9 mouse cellular contexts compared by ENCODE assay signal in genomic region chr7:30099297-30099696, GRCm38 (mm10). TPM values are rescaled to one million over a fixed set of nuclear protein-coding genes. Genes with fewer than 3 reads are reported as not detected.
DNase-seq lines count a peak whose midpoint lies in the region; ATAC-seq and TF ChIP-seq lines count a peak whose summit lies in the region.
"Had no signal": no experiment of that assay in that cellular context is flagged by ENCODE, and none has a peak within 500 bp of the region (broad histone marks: within the 10 kb centered on the region; RNA-seq: fewer than 3 reads in every experiment).

No protein-coding gene starts in this region.

- intact Hi-C loops in left cerebral cortex, postnatal 25 days (cut with DNase I): no loop called here

- 0 out of 2 replicates have a peak overlapping the region, but pooled peaks have one; percentile 6 for H3K4me3 ChIP-seq in forebrain, embryonic 15.5 days
- H3K4me3 ChIP-seq in forebrain, embryonic 12.5 days (replicated peaks): no peak overlapping the region
- H3K4me3 ChIP-seq in cortical plate, adult 2 months (ENCODE audit: insufficient read depth, low read length): peak overlapping the region; percentile 23; the same call in 1 of the 2 replicates
- no peak overlapping the region for H3K4me3 ChIP-seq in midbrain, embryonic 15.5 days
- H3K4me3 ChIP-seq: liver, embryonic 15.5 days had no signal

- peaks cover 9% of the 10 kb centered on the region; the same call in 1 of the 2 replicates for H3K9me3 ChIP-seq in forebrain, embryonic 15.5 days
- H3K9me3 ChIP-seq in forebrain, embryonic 12.5 days: peaks cover 11% of the 10 kb centered on the region; the same call in 1 of the 2 replicates
- peaks cover 2% of the 10 kb centered on the region; the same call in 1 of the 2 replicates for H3K9me3 ChIP-seq in midbrain, embryonic 15.5 days
- H3K9me3 ChIP-seq: liver, embryonic 15.5 days had no signal

- DNase-seq in CD4-positive, CD25-positive, alpha-beta regulatory T cell, adult 2 months (ENCODE audit: low read depth, low spot score): peak; percentile 94
- peak; percentile 85 to 94 for DNase-seq in left cerebral cortex, postnatal 25 days (ENCODE audit: low spot score in 2 of 2)
- DNase-seq in urinary bladder, postnatal 14 days (ENCODE audit: low spot score): no peak

- no peaks in the 10 kb centered on the region for H3K27me3 ChIP-seq in forebrain, embryonic 15.5 days
- H3K27me3 ChIP-seq in forebrain, embryonic 12.5 days: no peaks in the 10 kb centered on the region
- no peaks in the 10 kb centered on the region for H3K27me3 ChIP-seq in midbrain, embryonic 15.5 days (replicated peaks)
- H3K27me3 ChIP-seq: liver, embryonic 15.5 days had no signal

- H3K4me2 ChIP-seq in forebrain, embryonic 15.5 days (replicated peaks): peak overlapping the region; percentile 17; the same call in 1 of the 2 replicates
- no peak overlapping the region for H3K4me2 ChIP-seq in forebrain, embryonic 12.5 days
- no peak overlapping the region for H3K4me2 ChIP-seq in midbrain, embryonic 15.5 days
- H3K4me2 ChIP-seq: liver, embryonic 15.5 days had no signal

- peaks cover 52% of the 10 kb centered on the region for H3K36me3 ChIP-seq in forebrain, embryonic 15.5 days
- H3K36me3 ChIP-seq in forebrain, embryonic 12.5 days (replicated peaks): peaks cover 61% of the 10 kb centered on the region
- peaks cover 40% of the 10 kb centered on the region for H3K36me3 ChIP-seq in midbrain, embryonic 15.5 days (replicated peaks)

- 80% methylated on average over 13 of the region's 13 CpGs for WGBS in forebrain, embryonic 15.5 days
- WGBS in forebrain, embryonic 12.5 days: 95% methylated on average over 13 of the region's 13 CpGs
- 96% methylated on average over 13 of the region's 13 CpGs for WGBS in midbrain, embryonic 15.5 days

- H3K4me1 ChIP-seq in forebrain, embryonic 15.5 days: peaks cover 35% of the 10 kb centered on the region
- peaks cover 11% of the 10 kb centered on the region for H3K4me1 ChIP-seq in forebrain, embryonic 12.5 days
- peaks cover 10% of the 10 kb centered on the region for H3K4me1 ChIP-seq in cortical plate, adult 2 months (ENCODE audit: control insufficient read depth, insufficient read depth, low read length)
- H3K4me1 ChIP-seq in midbrain, embryonic 15.5 days: peaks cover 24% of the 10 kb centered on the region

- no peak for TF ChIP-seq POLR2A in cortical plate, adult 2 months (IDR thresholded peaks at IDR 0.05; ENCODE audit: extremely low read depth, insufficient read depth, low read length)

- no peak for TF ChIP-seq CTCF in cortical plate, adult 2 months (IDR thresholded peaks at IDR 0.05; ENCODE audit: extremely low read depth, insufficient read depth, low read length)

- ATAC-seq in forebrain, embryonic 15.5 days (replicated peaks): no peak
- ATAC-seq in forebrain, embryonic 12.5 days (ENCODE audit: low FRiP score): no peak
- no peak for ATAC-seq in megakaryocyte, adult 5-6 weeks (ENCODE audit: poor library complexity, severe bottlenecking)
- ATAC-seq in midbrain, embryonic 15.5 days (replicated peaks): no peak

- H3K27ac ChIP-seq in forebrain, embryonic 15.5 days (replicated peaks): peak overlapping the region; percentile 80
- H3K27ac ChIP-seq in forebrain, embryonic 12.5 days: no peak overlapping the region
- H3K27ac ChIP-seq in cortical plate, adult 2 months (ENCODE audit: insufficient read depth, low read length): no peak overlapping the region
- no peak overlapping the region for H3K27ac ChIP-seq in midbrain, embryonic 15.5 days
- H3K27ac ChIP-seq: liver, embryonic 15.5 days had no signal

- no peak overlapping the region for H3K9ac ChIP-seq in forebrain, embryonic 15.5 days (replicated peaks)
- H3K9ac ChIP-seq in forebrain, embryonic 12.5 days: no peak overlapping the region
- H3K9ac ChIP-seq in midbrain, embryonic 15.5 days: no peak overlapping the region
- H3K9ac ChIP-seq: liver, embryonic 15.5 days had no signal

RNA-seq across cellular contexts. Expression of gene Zfp260, which starts 4.7 kb away (rescaled TPM):
- 112 and 122 TPM in 2 replicates for polyA plus RNA-seq in forebrain, embryonic 15.5 days (2015; fragmentation: Nextera tagmentation; extraction: Ambion mirVana)
- 129 TPM in 2 replicates for polyA plus RNA-seq in forebrain, embryonic 12.5 days (2016; fragmentation: Nextera tagmentation; extraction: Ambion mirVana)
- polyA plus RNA-seq in cortical plate, adult 2 months (2012; rRNA removed): 42.8 and 44.9 TPM in 2 replicates
- total RNA-seq in left cerebral cortex, postnatal 25 days (2021): 10 to 100 TPM; 64.5 to 64.6 TPM
- total RNA-seq in megakaryocyte, adult 5-6 weeks (2015): 26.0 and 29.6 TPM in 2 replicates
- 22.8 and 26.4 TPM in 2 replicates for total RNA-seq in megakaryocyte, adult 5-6 weeks (2017)
- polyA plus RNA-seq in midbrain, embryonic 15.5 days (2015; fragmentation: Nextera tagmentation; extraction: Ambion mirVana): 81.9 and 83.5 TPM in 2 replicates

RNA-seq across cellular contexts. Expression of gene Zfp566, which starts 9.0 kb away (rescaled TPM):
- 21.0 and 22.5 TPM in 2 replicates for polyA plus RNA-seq in forebrain, embryonic 15.5 days (2015; fragmentation: Nextera tagmentation; extraction: Ambion mirVana)
- polyA plus RNA-seq in forebrain, embryonic 12.5 days (2016; fragmentation: Nextera tagmentation; extraction: Ambion mirVana): 13.5 and 16.2 TPM in 2 replicates
- polyA plus RNA-seq in cortical plate, adult 2 months (2012; rRNA removed): 6.0 and 7.0 TPM in 2 replicates
- 1 to 10 TPM; 7.2 to 7.5 TPM for total RNA-seq in left cerebral cortex, postnatal 25 days (2021)
- 2.7 and 3.5 TPM in 2 replicates for total RNA-seq in megakaryocyte, adult 5-6 weeks (2015)
- 0.85 and 1.9 TPM in 2 replicates for total RNA-seq in megakaryocyte, adult 5-6 weeks (2017)
- 18.9 and 19.8 TPM in 2 replicates for polyA plus RNA-seq in midbrain, embryonic 15.5 days (2015; fragmentation: Nextera tagmentation; extraction: Ambion mirVana)

RNA-seq across cellular contexts. Expression of gene Gm26920, which starts 9.1 kb away (rescaled TPM):
- 2.3 and 2.4 TPM in 2 replicates for polyA plus RNA-seq in forebrain, embryonic 15.5 days (2015; fragmentation: Nextera tagmentation; extraction: Ambion mirVana)
- 2.7 and 6.9 TPM in 2 replicates for polyA plus RNA-seq in forebrain, embryonic 12.5 days (2016; fragmentation: Nextera tagmentation; extraction: Ambion mirVana)
- 0.44 and 0.50 TPM in 2 replicates for polyA plus RNA-seq in cortical plate, adult 2 months (2012; rRNA removed)
- total RNA-seq in left cerebral cortex, postnatal 25 days (2021): not detected
- total RNA-seq in megakaryocyte, adult 5-6 weeks (2015): 1.4 TPM in 1 of 2 replicates, not detected in the other
- not detected in 2 replicates for total RNA-seq in megakaryocyte, adult 5-6 weeks (2017)
- polyA plus RNA-seq in midbrain, embryonic 15.5 days (2015; fragmentation: Nextera tagmentation; extraction: Ambion mirVana): 3.6 and 3.9 TPM in 2 replicates
- polyA plus RNA-seq: liver, embryonic 15.5 days had no signal

RNA-seq across cellular contexts. Expression of gene Zfp382, which starts 22.4 kb away (rescaled TPM):
- 24.9 and 25.5 TPM in 2 replicates for polyA plus RNA-seq in forebrain, embryonic 15.5 days (2015; fragmentation: Nextera tagmentation; extraction: Ambion mirVana)
- polyA plus RNA-seq in forebrain, embryonic 12.5 days (2016; fragmentation: Nextera tagmentation; extraction: Ambion mirVana): 16.1 and 21.2 TPM in 2 replicates
- polyA plus RNA-seq in cortical plate, adult 2 months (2012; rRNA removed): 9.8 and 10.4 TPM in 2 replicates
- total RNA-seq in left cerebral cortex, postnatal 25 days (2021): 10 to 100 TPM; 34.9 to 36.0 TPM
- 6.7 and 7.8 TPM in 2 replicates for total RNA-seq in megakaryocyte, adult 5-6 weeks (2015)
- total RNA-seq in megakaryocyte, adult 5-6 weeks (2017): 14.9 and 15.2 TPM in 2 replicates
- polyA plus RNA-seq in midbrain, embryonic 15.5 days (2015; fragmentation: Nextera tagmentation; extraction: Ambion mirVana): 23.4 and 24.9 TPM in 2 replicates

RNA-seq across cellular contexts. Expression of gene Zfp82, which starts 26.6 kb away (rescaled TPM):
- polyA plus RNA-seq in forebrain, embryonic 15.5 days (2015; fragmentation: Nextera tagmentation; extraction: Ambion mirVana): 14.3 and 14.7 TPM in 2 replicates
- 4.7 and 8.9 TPM in 2 replicates for polyA plus RNA-seq in forebrain, embryonic 12.5 days (2016; fragmentation: Nextera tagmentation; extraction: Ambion mirVana)
- polyA plus RNA-seq in cortical plate, adult 2 months (2012; rRNA removed): 2.3 and 2.5 TPM in 2 replicates
- total RNA-seq in left cerebral cortex, postnatal 25 days (2021): 1 to 10 TPM; 5.0 to 5.1 TPM
- 0.83 and 0.91 TPM in 2 replicates for total RNA-seq in megakaryocyte, adult 5-6 weeks (2015)
- total RNA-seq in megakaryocyte, adult 5-6 weeks (2017): 3.0 and 3.2 TPM in 2 replicates
- polyA plus RNA-seq in midbrain, embryonic 15.5 days (2015; fragmentation: Nextera tagmentation; extraction: Ambion mirVana): 12.9 and 13.4 TPM in 2 replicates

Comparison
In these comparisons a context has a peak if more than half of its experiments do, and no peak if none do; other contexts are left out.
1. H3K4me3 ChIP-seq: peak in forebrain, embryonic 15.5 days (single experiment) and cortical plate, adult 2 months (single experiment); none in forebrain, embryonic 12.5 days (single experiment) and midbrain, embryonic 15.5 days (single experiment).